Mouse (Mus musculus) ES-Bruce4 (cell line): ENCODE results near the gene Tjp2.

Source experiments
- CTCF ChIP-seq: IDR thresholded peaks from one replicate; pipeline ENCODE4 v1.8.1; 2011; ENCODE audit warnings: low read depth, low read length
- EP300 ChIP-seq: IDR thresholded peaks from 2 replicates; pipeline ENCODE4 v1.6.1; 2011; ENCODE audit warnings: low read depth, low read length; ENCODE audit not compliant: insufficient read depth
- POLR2A ChIP-seq: IDR thresholded peaks from one replicate; pipeline ENCODE4 v1.8.1; 2011; ENCODE audit warnings: low read length; ENCODE audit not compliant: insufficient read depth

- no peak for TF ChIP-seq POLR2A
- peak; percentile 88 for TF ChIP-seq CTCF
- TF ChIP-seq EP300 = no peak
These were observed 47.1 kb upstream of the Tjp2 start for GRCm38 (mm10) chr19:24271746-24272426.
